Mouse (Mus musculus): Measurements from ENCODE around the gene Gnl3l. TPM values are rescaled to one million over a fixed set of nuclear protein-coding genes. Genes with fewer than 3 reads are reported as not detected.

The Gnl3l gene
- total RNA-seq (2014; rRNA removed) (125 and 130 TPM in 2 replicates), polyA plus RNA-seq (2015; fragmentation: Nextera tagmentation; extraction: Ambion mirVana) (105 TPM in 2 replicates)

- 36% methylated on average over 43 of the region's 43 CpGs for WGBS
- DNase-seq (ENCODE audit: low spot score) = peak; percentile 94
Observed at GRCm38 (mm10) chrX:151016938-151017877, at the start of gene Gnl3l. Gnl3l (minus strand) TSS chrX:151017322.

GRCm38 (mm10) chrX:151066071-151066666 is 49.0 kb upstream of the Gnl3l start:
- DNase-seq (ENCODE audit: low spot score) (no peak), ATAC-seq (no peak)
- Histone ChIP-seq H3K4me1 (ENCODE audit: insufficient read depth, low read length) (no peaks in the 10 kb centered on the region), H3K9ac (replicated peaks; ENCODE audit: low read length) (no peak overlapping the region), H3K4me2 (ENCODE audit: low read depth, low read length) (no peak overlapping the region), H3K27ac (no peak overlapping the region), H3K36me3 (ENCODE audit: insufficient read depth, low read length) (peaks cover 3% of the 10 kb centered on the region; the same call in 1 of the 2 replicates), H3K27me3 (ENCODE audit: insufficient read depth, low read length) (no peaks in the 10 kb centered on the region), H3K9me3 (ENCODE audit: low read length) (no peaks in the 10 kb centered on the region), H3K4me3 (ENCODE audit: low read length) (no peak overlapping the region)
- WGBS = 75% methylated on average over 7 of the region's 7 CpGs
- TF ChIP-seq CTCF (IDR thresholded peaks at IDR 0.05; ENCODE audit: low read depth) = no peak

More at GRCm38 (mm10) chrX:151016938-151017877, at the start of gene Gnl3l:
- ATAC-seq = peak; percentile 98
- Histone ChIP-seq H3K4me2 (ENCODE audit: low read depth, low read length) (peak within 1 kb of the TSS; percentile 58), H3K9me3 (ENCODE audit: low read length) (no peaks in the 10 kb centered on the region), H3K4me3 (ENCODE audit: low read length) (peak within 1 kb of the TSS; percentile 44), H3K9ac (replicated peaks; ENCODE audit: low read length) (peak within 1 kb of the TSS; percentile 51), H3K27me3 (ENCODE audit: insufficient read depth, low read length) (no peaks in the 10 kb centered on the region), H3K27ac (peak within 1 kb of the TSS; percentile 81), H3K4me1 (ENCODE audit: insufficient read depth, low read length) (no peaks in the 10 kb centered on the region), H3K36me3 (ENCODE audit: insufficient read depth, low read length) (no peaks in the 10 kb centered on the region)
- peak; percentile 65 for TF ChIP-seq CTCF (IDR thresholded peaks at IDR 0.05; ENCODE audit: low read depth)

GRCm38 (mm10) chrX:151061615-151062299 is 44.6 kb upstream of the Gnl3l start:
- Histone ChIP-seq H3K4me2 (ENCODE audit: low read depth, low read length) (no peak overlapping the region), H3K27me3 (ENCODE audit: insufficient read depth, low read length) (no peaks in the 10 kb centered on the region), H3K9ac (replicated peaks; ENCODE audit: low read length) (no peak overlapping the region), H3K27ac (no peak overlapping the region), H3K36me3 (ENCODE audit: insufficient read depth, low read length) (no peaks in the 10 kb centered on the region), H3K9me3 (ENCODE audit: low read length) (no peaks in the 10 kb centered on the region), H3K4me1 (ENCODE audit: insufficient read depth, low read length) (no peaks in the 10 kb centered on the region), H3K4me3 (ENCODE audit: low read length) (no peak overlapping the region)
- 63% methylated on average over 3 of the region's 3 CpGs for WGBS
- no peak for TF ChIP-seq CTCF (IDR thresholded peaks at IDR 0.05; ENCODE audit: low read depth)
- DNase-seq (ENCODE audit: low spot score) = no peak
- ATAC-seq = no peak

- H3K4me2 ChIP-seq (ENCODE audit: low read depth, low read length) = no peak overlapping the region
- TF ChIP-seq CTCF (IDR thresholded peaks at IDR 0.05; ENCODE audit: low read depth) = no peak
- 86% methylated on average over 1 of the region's 1 CpGs for WGBS
- no peaks in the 10 kb centered on the region for H3K4me1 ChIP-seq (ENCODE audit: insufficient read depth, low read length)
- H3K36me3 ChIP-seq (ENCODE audit: insufficient read depth, low read length) = no peaks in the 10 kb centered on the region
- H3K9me3 ChIP-seq (ENCODE audit: low read length) = no peaks in the 10 kb centered on the region
- H3K27me3 ChIP-seq (ENCODE audit: insufficient read depth, low read length) = no peaks in the 10 kb centered on the region
- no peak overlapping the region for H3K4me3 ChIP-seq (ENCODE audit: low read length)
- H3K9ac ChIP-seq (replicated peaks; ENCODE audit: low read length) = no peak overlapping the region
- DNase-seq (ENCODE audit: low spot score) (no peak), ATAC-seq (no peak)
- no peak overlapping the region for H3K27ac ChIP-seq
Observed at GRCm38 (mm10) chrX:151059346-151059745, 42.2 kb upstream of the Gnl3l start.

GRCm38 (mm10) chrX:151055559-151055958 is 38.4 kb upstream of the Gnl3l start:
- Histone ChIP-seq H3K9me3 (ENCODE audit: low read length) (no peaks in the 10 kb centered on the region), H3K4me1 (ENCODE audit: insufficient read depth, low read length) (no peaks in the 10 kb centered on the region), H3K27me3 (ENCODE audit: insufficient read depth, low read length) (no peaks in the 10 kb centered on the region), H3K9ac (replicated peaks; ENCODE audit: low read length) (no peak overlapping the region), H3K36me3 (ENCODE audit: insufficient read depth, low read length) (no peaks in the 10 kb centered on the region), H3K4me3 (ENCODE audit: low read length) (no peak overlapping the region), H3K27ac (no peak overlapping the region), H3K4me2 (ENCODE audit: low read depth, low read length) (no peak overlapping the region)
- TF ChIP-seq CTCF (IDR thresholded peaks at IDR 0.05; ENCODE audit: low read depth) = no peak
- DNase-seq (ENCODE audit: low spot score) (no peak), ATAC-seq (no peak)
- whole genome bisulfite sequencing = 24% methylated on average over 1 of the region's 1 CpGs

- H3K9ac ChIP-seq (replicated peaks; ENCODE audit: low read length) = no peak overlapping the region
- no peak overlapping the region for H3K4me2 ChIP-seq (ENCODE audit: low read depth, low read length)
- TF ChIP-seq CTCF (IDR thresholded peaks at IDR 0.05; ENCODE audit: low read depth) = no peak
- no peaks in the 10 kb centered on the region for H3K27me3 ChIP-seq (ENCODE audit: insufficient read depth, low read length)
- no peak overlapping the region for H3K4me3 ChIP-seq (ENCODE audit: low read length)
- H3K4me1 ChIP-seq (ENCODE audit: insufficient read depth, low read length) = no peaks in the 10 kb centered on the region
- no peak for ATAC-seq
- no peaks in the 10 kb centered on the region for H3K9me3 ChIP-seq (ENCODE audit: low read length)
- 57% methylated on average over 5 of the region's 6 CpGs for WGBS
- no peak for DNase-seq (ENCODE audit: low spot score)
- H3K36me3 ChIP-seq (ENCODE audit: insufficient read depth, low read length) = no peaks in the 10 kb centered on the region
- H3K27ac ChIP-seq = no peak overlapping the region
Observed at GRCm38 (mm10) chrX:151054489-151054888, 37.4 kb upstream of the Gnl3l start.
